Mouse (Mus musculus): ENCODE data around the gene Paqr8. TPM values are rescaled to one million over a fixed set of nuclear protein-coding genes. Genes with fewer than 3 reads are reported as not detected.

The Paqr8 gene
- 1.2 TPM in 2 replicates for polyA plus RNA-seq (2015; fragmentation: Nextera tagmentation; extraction: Ambion mirVana)

GRCm38 (mm10) chr1:20890404-20890921, at the start of gene Paqr8:
TSS of gene Paqr8 (plus strand) at chr1:20890606.

GRCm38 (mm10) chr1:20951300-20951763, 60.9 kb downstream of the Paqr8 start, which contains the start of gene Efhc1:
TSS of gene Efhc1 (plus strand) at chr1:20951626.

Other genes with a start within 250 kb of the Paqr8 start
- gene Il17a, start 159.7 kb upstream of the Paqr8 start, polyA plus RNA-seq (2015; fragmentation: Nextera tagmentation; extraction: Ambion mirVana): not detected in 2 replicates
- gene Il17f, start 100.0 kb upstream of the Paqr8 start, polyA plus RNA-seq (2015; fragmentation: Nextera tagmentation; extraction: Ambion mirVana): not detected in 2 replicates
- gene Mcm3, start 70.3 kb upstream of the Paqr8 start, polyA plus RNA-seq (2015; fragmentation: Nextera tagmentation; extraction: Ambion mirVana): 17.9 and 20.9 TPM in 2 replicates
- gene Efhc1, start 61.0 kb downstream of the Paqr8 start, polyA plus RNA-seq (2015; fragmentation: Nextera tagmentation; extraction: Ambion mirVana): 1.2 and 2.0 TPM in 2 replicates
- gene Tram2, start 188.6 kb downstream of the Paqr8 start, polyA plus RNA-seq (2015; fragmentation: Nextera tagmentation; extraction: Ambion mirVana): 5.5 and 5.7 TPM in 2 replicates

Measured in skeletal muscle tissue, postnatal 0 days (tissue).